Mouse (Mus musculus) hindbrain, embryonic 14.5 days (tissue): ENCODE data around the gene Gbp8. TPM values are rescaled to one million over a fixed set of nuclear protein-coding genes. Genes with fewer than 3 reads are reported as not detected.

Source experiments
- ATAC-seq: fragments of 200-750 bp; cut with Nextera tagmentation; 2 replicates; pipeline ENCODE4 v1.8.0; 2017; ENCODE audit warnings: moderate number of reproducible peaks, mild to moderate bottlenecking, moderate TSS enrichment, moderate library complexity; ENCODE audit not compliant: low FRiP score
- DNase-seq: peaks from one replicate; pipeline ENCODE4 v3.0.0-alpha.2; 2015; ENCODE audit warnings: low spot score
- H3K27ac ChIP-seq: fragments of 300-500 bp; sonication (generic); 2 replicates; pipeline ENCODE4 v1.5.1; 2014; ENCODE audit warnings: mild to moderate bottlenecking, moderate library complexity
- H3K27me3 ChIP-seq: fragments of 300-500 bp; sonication (generic); 2 replicates; pipeline ENCODE4 v1.6.1; 2014; ENCODE audit warnings: mild to moderate bottlenecking, low read length, mixed read lengths; ENCODE audit not compliant: control insufficient read depth, insufficient read depth
- H3K36me3 ChIP-seq: fragments of 300-500 bp; sonication (generic); replicated peaks from 2 replicates; pipeline ENCODE4 v1.6.1; 2014; ENCODE audit not compliant: control insufficient read depth, insufficient read depth
- H3K4me1 ChIP-seq: fragments of 300-500 bp; sonication (generic); replicated peaks from 2 replicates; pipeline ENCODE4 v1.6.1; 2014; ENCODE audit warnings: antibody characterized with exemption, low read length, mixed read lengths; ENCODE audit not compliant: control insufficient read depth, insufficient read depth
- H3K4me2 ChIP-seq: fragments of 300-500 bp; sonication (generic); replicated peaks from 2 replicates; pipeline ENCODE4 v1.6.1; 2014; ENCODE audit warnings: mild to moderate bottlenecking, moderate library complexity
- H3K4me3 ChIP-seq: fragments of 300-500 bp; sonication (generic); replicated peaks from 2 replicates; pipeline ENCODE4 v1.5.1; 2014; ENCODE audit warnings: mild to moderate bottlenecking, low read length
- H3K9ac ChIP-seq: fragments of 300-500 bp; sonication (generic); 2 replicates; pipeline ENCODE4 v1.6.1; 2014
- H3K9me3 ChIP-seq: fragments of 300-500 bp; sonication (generic); 2 replicates; pipeline ENCODE4 v1.6.1; 2016; ENCODE audit warnings: low read length; ENCODE audit not compliant: control insufficient read depth
- WGBS: fragments of 180-500 bp; shearing (Covaris S2); extraction: QIAGEN DNeasy Blood & Tissue Kit; methylation state at CpG from one replicate; pipeline ENCODE4 v1.1.7; 2014; 5-methylcytosine and 5-hydroxymethylcytosine counted together
- polyA plus RNA-seq: library from polyadenylated mRNA; unstranded; fragments of >200 nt; fragmentation: Nextera tagmentation; extraction: Ambion mirVana; gene quantifications from 2 replicates; pipeline ENCODE4 v1.2.1, GENCODE M21; 2014

The Gbp8 gene
- polyA plus RNA-seq, 1 experiment from 2014 or later = 1.2 TPM

DNA sequence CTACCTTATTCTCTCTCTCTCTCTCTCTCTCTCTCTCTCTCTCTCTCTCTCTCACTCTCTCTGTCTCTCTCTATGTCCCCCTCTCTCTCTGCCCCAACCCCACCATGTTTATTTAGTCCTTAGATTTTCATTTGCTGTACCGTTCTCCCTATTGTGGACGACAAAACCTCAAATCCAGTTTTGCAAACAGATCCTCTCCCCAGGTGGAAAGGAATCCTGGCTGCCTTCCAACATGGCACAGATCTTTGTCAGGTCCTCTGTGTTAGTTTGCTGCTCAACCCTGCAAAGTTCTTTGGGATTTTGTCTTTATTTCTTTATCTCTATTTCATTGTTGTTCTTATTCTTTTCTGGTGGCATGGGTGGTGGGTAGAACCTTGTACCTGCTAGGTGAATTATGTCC is 149.9 kb downstream of the Gbp8 start:
- H3K4me2 ChIP-seq = no peak overlapping the region
- no peak overlapping the region for H3K4me3 ChIP-seq
- 88% methylated on average over 2 of the region's 2 CpGs for WGBS
- no peak overlapping the region for H3K27ac ChIP-seq
- no peaks in the 10 kb centered on the region for H3K27me3 ChIP-seq
- no peak overlapping the region for H3K9ac ChIP-seq
- no peak for ATAC-seq
- H3K4me1 ChIP-seq = no peaks in the 10 kb centered on the region
- DNase-seq = no peak
- H3K9me3 ChIP-seq = no peaks in the 10 kb centered on the region
- no peaks in the 10 kb centered on the region for H3K36me3 ChIP-seq

DNA sequence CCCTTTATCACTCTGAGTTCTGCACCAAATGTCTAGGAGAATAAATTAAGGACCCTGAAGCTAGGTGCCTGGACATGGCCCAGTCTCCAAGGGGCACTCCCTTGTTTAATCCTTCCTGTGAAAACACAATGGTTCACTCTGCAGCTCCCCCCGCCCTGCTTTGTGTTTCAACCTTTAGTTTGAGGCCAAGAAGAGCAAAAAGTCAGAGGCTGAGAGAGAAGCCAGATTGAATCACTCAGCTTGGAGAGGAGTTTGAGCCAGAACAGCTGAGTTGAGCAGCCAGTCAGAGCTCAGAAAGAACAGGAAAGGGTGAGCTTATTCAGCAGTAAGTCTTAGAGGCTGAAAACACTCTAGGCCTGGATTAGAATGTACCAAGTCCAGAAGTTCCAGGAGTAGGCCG is 151.3 kb downstream of the Gbp8 start:
- H3K36me3 ChIP-seq = no peaks in the 10 kb centered on the region
- H3K9me3 ChIP-seq = no peaks in the 10 kb centered on the region
- no peak for ATAC-seq
- no peak for DNase-seq
- H3K27me3 ChIP-seq = no peaks in the 10 kb centered on the region
- H3K4me1 ChIP-seq = no peaks in the 10 kb centered on the region
- H3K9ac ChIP-seq = no peak overlapping the region
- no peak overlapping the region for H3K4me3 ChIP-seq
- H3K27ac ChIP-seq = no peak overlapping the region
- H3K4me2 ChIP-seq = no peak overlapping the region
- WGBS = 66% methylated on average over 2 of the region's 2 CpGs

DNA sequence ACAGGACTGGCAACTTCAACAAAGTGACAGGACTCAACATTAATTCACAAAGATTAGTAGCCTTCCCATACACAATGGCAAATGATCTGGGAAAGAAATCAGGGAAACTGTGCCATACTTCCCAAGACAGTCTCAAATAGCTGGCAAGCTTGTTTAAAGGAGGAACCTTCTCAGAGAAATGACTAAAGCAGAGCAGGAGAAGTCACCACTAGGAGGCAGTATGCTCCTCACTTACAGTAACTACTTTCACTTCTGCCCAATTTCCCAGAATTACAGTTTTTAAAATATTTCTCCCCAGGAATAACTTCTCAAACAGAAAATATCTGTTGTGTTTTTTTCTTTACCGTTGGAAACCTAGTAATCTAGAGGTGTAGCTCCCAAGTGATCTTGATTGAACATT is 152.6 kb downstream of the Gbp8 start:
- Histone ChIP-seq H3K27ac (no peak overlapping the region), H3K4me1 (no peaks in the 10 kb centered on the region), H3K9me3 (no peaks in the 10 kb centered on the region), H3K4me3 (no peak overlapping the region), H3K4me2 (no peak overlapping the region), H3K9ac (no peak overlapping the region), H3K36me3 (no peaks in the 10 kb centered on the region), H3K27me3 (no peaks in the 10 kb centered on the region)
- ATAC-seq (no peak), DNase-seq (no peak)
- WGBS = 53% methylated on average over 1 of the region's 1 CpGs

DNA sequence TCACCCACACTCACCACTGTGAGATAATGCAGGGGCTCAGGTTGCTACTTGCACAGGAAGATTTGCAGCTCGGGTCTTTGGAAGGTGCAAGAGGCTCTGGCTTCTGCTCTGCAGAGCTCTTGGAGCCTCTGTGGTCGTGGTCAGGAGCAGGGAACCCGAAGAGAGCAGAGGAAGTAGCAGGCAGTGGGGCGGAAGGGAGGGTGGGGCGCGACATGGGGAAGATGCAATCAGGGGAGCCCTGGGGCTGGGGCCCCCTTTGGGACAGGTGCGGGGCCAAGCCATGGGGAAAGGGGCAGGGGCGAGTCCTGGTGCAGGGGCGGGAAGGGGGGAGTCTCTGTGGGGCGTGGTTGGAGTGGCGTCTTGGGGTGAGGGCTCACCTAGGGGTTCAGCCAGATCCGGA is 156.8 kb downstream of the Gbp8 start, which contains the start of gene Abcg3:
Abcg3 (minus strand) TSS at position 184 of the 400 bp plus-strand sequence.
- WGBS = 39% methylated on average over 12 of the region's 12 CpGs
- ATAC-seq = no peak
- H3K4me2 ChIP-seq = no peak within 1 kb of the TSS

DNA sequence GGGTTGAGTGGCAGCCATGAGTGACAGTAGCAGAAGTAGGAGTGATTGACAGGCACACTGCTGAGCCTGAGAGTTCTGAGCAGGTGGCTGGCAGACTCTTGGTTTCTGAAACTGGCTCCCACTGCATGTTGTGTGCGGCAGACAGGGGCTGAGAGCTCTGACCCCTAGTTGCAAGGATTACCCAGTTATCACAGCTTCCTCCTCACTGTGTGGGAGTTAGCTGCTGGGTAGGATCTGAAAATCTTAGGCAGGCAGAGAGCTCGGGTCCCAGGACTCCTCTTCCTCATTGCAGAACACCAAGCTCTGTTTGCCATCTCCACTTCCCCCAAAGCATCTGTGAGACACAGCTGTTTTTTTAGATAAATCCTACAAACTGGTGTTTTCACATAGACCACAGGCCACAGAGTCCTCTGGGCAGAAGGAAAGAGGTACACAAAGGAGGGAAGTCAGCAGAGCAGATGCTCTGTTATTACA is 160.3 kb downstream of the Gbp8 start:
- Histone ChIP-seq H3K4me2 (no peak overlapping the region), H3K9ac (no peak overlapping the region), H3K27me3 (no peaks in the 10 kb centered on the region), H3K9me3 (no peaks in the 10 kb centered on the region), H3K27ac (no peak overlapping the region), H3K36me3 (no peaks in the 10 kb centered on the region), H3K4me3 (no peak overlapping the region), H3K4me1 (no peaks in the 10 kb centered on the region)
- ATAC-seq (no peak), DNase-seq (no peak)
- WGBS = 73% methylated on average over 2 of the region's 2 CpGs

More for the DNA sequence above, 156.8 kb downstream of the Gbp8 start, which contains the start of gene Abcg3:
- H3K27ac ChIP-seq = no peak within 1 kb of the TSS
- H3K4me1 ChIP-seq = no peaks in the 10 kb centered on the region
- no peaks in the 10 kb centered on the region for H3K27me3 ChIP-seq
- no peak within 1 kb of the TSS for H3K4me3 ChIP-seq
- H3K9me3 ChIP-seq = no peaks in the 10 kb centered on the region
- no peak for DNase-seq
- H3K36me3 ChIP-seq = no peaks in the 10 kb centered on the region
- no peak within 1 kb of the TSS for H3K9ac ChIP-seq

Other genes starting within 250 kb of the Gbp8 start
- 0.33 and 0.47 TPM in 2 replicates for gene Abcg3, start 156.8 kb downstream of the Gbp8 start, polyA plus RNA-seq
- gene Gbp9, start within 50 bp of the Gbp8 start, polyA plus RNA-seq = 2.5 and 2.9 TPM in 2 replicates
- gene Gbp4, start within 50 bp of the Gbp8 start, polyA plus RNA-seq = 3.8 and 4.9 TPM in 2 replicates
- gene Gbp10, start 100.0 kb upstream of the Gbp8 start, polyA plus RNA-seq = 2.4 and 2.5 TPM in 2 replicates
- 0.33 and 1.1 TPM in 2 replicates for gene Gm43302, start 154.2 kb upstream of the Gbp8 start, polyA plus RNA-seq
- 3.3 and 5.3 TPM in 2 replicates for gene Gbp6, start 154.2 kb upstream of the Gbp8 start, polyA plus RNA-seq